Mouse (Mus musculus) MEL (cell line): ENCODE measurements around the gene Hist1h4m. TPM values are rescaled to one million over a fixed set of nuclear protein-coding genes. Genes with fewer than 3 reads are reported as not detected.

Source experiments
- DNase-seq: peaks from one replicate; pipeline ENCODE4 v3.0.0; 2011; ENCODE audit warnings: low read depth, low spot score
- H3K27ac ChIP-seq: 2 replicates; pipeline ENCODE4 v1.5.1; 2012; ENCODE audit warnings: low read depth, mild to moderate bottlenecking, control low read depth, low read length, moderate library complexity; ENCODE audit not compliant: control insufficient read depth
- H3K27me3 ChIP-seq, 2 experiments: fragments of 150-350 bp in 1 of 2; sonication (generic) in 1 of 2; 2 replicates each; pipeline ENCODE4 v1.6.1; 2012; ENCODE audit warnings: low read length in 2 of 2, mild to moderate bottlenecking in 2 of 2, improper control_type of control experiment in 1 of 2, moderate library complexity in 1 of 2; ENCODE audit not compliant: insufficient read depth in 2 of 2, control insufficient read depth in 1 of 2
- H3K36me3 ChIP-seq, 2 experiments: 2 replicates each; pipeline ENCODE4 v1.6.1; 2012 to 2014; ENCODE audit warnings: low read length in 2 of 2, improper control_type of control experiment in 1 of 2, inconsistent platforms in 1 of 2, mild to moderate bottlenecking in 1 of 2; ENCODE audit not compliant: insufficient read depth in 2 of 2, control insufficient read depth in 1 of 2
- H3K4me1 ChIP-seq, 2 experiments: fragments of 150-350 bp in 1 of 2; sonication (generic) in 1 of 2; 2 replicates each; pipeline ENCODE4 v1.6.1; 2012; ENCODE audit warnings: low read length in 2 of 2, improper control_type of control experiment in 1 of 2, mild to moderate bottlenecking in 1 of 2; ENCODE audit not compliant: insufficient read depth in 2 of 2, control insufficient read depth in 1 of 2
- H3K4me3 ChIP-seq, 2 experiments: fragments of 150-350 bp in 1 of 2; sonication (generic) in 1 of 2; 2 replicates each; pipeline ENCODE4 v1.5.1; 2012; ENCODE audit warnings: low read depth in 2 of 2, low read length in 2 of 2, mild to moderate bottlenecking in 2 of 2, moderate library complexity in 2 of 2, control low read depth in 1 of 2, improper control_type of control experiment in 1 of 2; ENCODE audit not compliant: control insufficient read depth in 1 of 2, insufficient read depth in 1 of 2
- H3K79me2 ChIP-seq: 2 replicates; pipeline ENCODE4 v1.6.1; 2012; ENCODE audit warnings: mild to moderate bottlenecking, low read length, moderate library complexity; ENCODE audit not compliant: control insufficient read depth, poor library complexity, insufficient read depth
- H3K9ac ChIP-seq: 2 replicates; pipeline ENCODE4 v1.6.1; 2012; ENCODE audit warnings: low read depth, mild to moderate bottlenecking, control low read depth, low read length, moderate library complexity; ENCODE audit not compliant: control insufficient read depth, poor library complexity, severe bottlenecking
- H3K9me3 ChIP-seq: fragments of 150-350 bp; sonication (generic); replicated peaks from 2 replicates; pipeline ENCODE4 v1.6.1; 2012; ENCODE audit warnings: mild to moderate bottlenecking, low read length, improper control_type of control experiment, moderate library complexity; ENCODE audit not compliant: insufficient read depth
- ELF1 ChIP-seq: IDR thresholded peaks from 2 replicates; pipeline ENCODE4 v1.6.1; 2014; ENCODE audit warnings: low read depth, mild to moderate bottlenecking, inconsistent platforms, low read length, improper control_type of control experiment, moderate library complexity
- EP300 ChIP-seq, 2 experiments: IDR thresholded peaks; 2 replicates each; pipeline ENCODE4 v1.6.1; 2011; ENCODE audit warnings: improper control_type of control experiment in 2 of 2, low read length in 2 of 2, low read depth in 1 of 2, mild to moderate bottlenecking in 1 of 2
- GABPA ChIP-seq: IDR thresholded peaks from 2 replicates; pipeline ENCODE4 v1.6.1; 2012; ENCODE audit warnings: low read depth, mild to moderate bottlenecking, inconsistent platforms, low read length, improper control_type of control experiment, moderate library complexity
- MEF2A ChIP-seq: IDR thresholded peaks from 2 replicates; pipeline ENCODE4 v1.6.1; 2014; ENCODE audit warnings: low read depth, mild to moderate bottlenecking, inconsistent platforms, low read length, improper control_type of control experiment; ENCODE audit not compliant: poor library complexity, insufficient replicate concordance, severe bottlenecking; ENCODE audit errors: extremely low read depth
- MXI1 ChIP-seq: IDR thresholded peaks from 2 replicates; pipeline ENCODE4 v1.6.1; 2011; ENCODE audit warnings: mild to moderate bottlenecking, low read depth, low read length, improper control_type of control experiment
- NELFE ChIP-seq: IDR thresholded peaks from 2 replicates; pipeline ENCODE4 v1.6.1; 2011; ENCODE audit warnings: low read depth, low read length, improper control_type of control experiment
- POLR2A ChIP-seq, 2 experiments: IDR thresholded peaks; 2 replicates each; pipeline ENCODE4 v1.6.1; 2011 to 2012; ENCODE audit warnings: low read length in 2 of 2, mild to moderate bottlenecking in 2 of 2, control low read depth in 1 of 2, improper control_type of control experiment in 1 of 2, low read depth in 1 of 2, moderate library complexity in 1 of 2; ENCODE audit not compliant: control insufficient read depth in 1 of 2, insufficient read depth in 1 of 2, poor library complexity in 1 of 2
- POLR2AphosphoS2 ChIP-seq: IDR thresholded peaks from 2 replicates; pipeline ENCODE4 v1.6.1; 2011; ENCODE audit warnings: low read length, improper control_type of control experiment
- POLR2AphosphoS5 ChIP-seq: IDR thresholded peaks from 2 replicates; pipeline ENCODE4 v1.6.1; 2012; ENCODE audit warnings: low read depth, borderline replicate concordance, mild to moderate bottlenecking, inconsistent platforms, low read length, moderate library complexity, mixed read lengths
- SIN3A ChIP-seq: IDR thresholded peaks from 2 replicates; pipeline ENCODE4 v1.6.1; 2012; ENCODE audit warnings: low read length, improper control_type of control experiment, inconsistent platforms
- SMC3 ChIP-seq: IDR thresholded peaks from 2 replicates; pipeline ENCODE4 v1.6.1; 2011; ENCODE audit warnings: low read depth, low read length, improper control_type of control experiment
- TCF12 ChIP-seq: IDR thresholded peaks from 2 replicates; pipeline ENCODE4 v1.6.1; 2014; ENCODE audit warnings: low read depth, mild to moderate bottlenecking, inconsistent platforms, low read length, improper control_type of control experiment, moderate library complexity
- USF2 ChIP-seq, 2 experiments: IDR thresholded peaks; 2 replicates each; pipeline ENCODE4 v1.6.1; 2011 to 2012; ENCODE audit warnings: improper control_type of control experiment in 2 of 2, low read length in 2 of 2, borderline replicate concordance in 1 of 2, inconsistent platforms in 1 of 2, low read depth in 1 of 2, mild to moderate bottlenecking in 1 of 2; ENCODE audit not compliant: insufficient read depth in 1 of 2
- ZC3H11A ChIP-seq: IDR thresholded peaks from 2 replicates; pipeline ENCODE4 v1.6.1; 2012; ENCODE audit warnings: low read depth, mild to moderate bottlenecking, inconsistent platforms, low read length, improper control_type of control experiment
- ZMIZ1 ChIP-seq: IDR thresholded peaks from 2 replicates; pipeline ENCODE4 v1.6.1; 2012; ENCODE audit warnings: low read depth, mild to moderate bottlenecking, inconsistent platforms, low read length, improper control_type of control experiment, moderate library complexity
- polyA plus RNA-seq, 2 experiments: library from polyadenylated mRNA; stranded (reverse) in 1 of 2; unstranded in 1 of 2; fragments of >175 nt in 1 of 2; fragments of >200 nt in 1 of 2; gene quantifications; 2 replicates each; pipeline versions ENCODE4 v1.2.1 to v1.2.4; 2012; ENCODE audit warnings: low replicate concordance in 2 of 2, low read depth in 1 of 2; ENCODE audit not compliant: insufficient read length in 2 of 2, insufficient read depth in 1 of 2, missing spikeins in 1 of 2
- total RNA-seq: library from RNA; depleted of rRNA; stranded (reverse); fragments of 300-350 nt; gene quantifications from 2 replicates; pipeline ENCODE4 v1.2.3, GENCODE M21; 2012

Gene Hist1h4m
- total and polyA plus RNA-seq, 3 experiments = 27.5 to 49.2 TPM; not detected in 1

- Histone ChIP-seq H3K4me1 (peaks cover 0 to 3% of the 10 kb centered on the region in 2 experiments; a peak in 2 of 4 replicates), H3K36me3 (peaks cover 0 to 37% of the 10 kb centered on the region in 2 experiments; a peak in 2 of 4 replicates), H3K27me3 (no peaks in the 10 kb centered on the region), H3K9ac (peak overlapping the region; percentile 65), H3K4me3 (peak overlapping the region; percentile 8 to 9), H3K9me3 (no peaks in the 10 kb centered on the region), H3K27ac (peak overlapping the region; percentile 93)
- DNase-seq = peak; percentile 71
- no peak for TF ChIP-seq ELF1
- no peak for TF ChIP-seq MEF2A
- TF ChIP-seq ZMIZ1 = no peak
- TF ChIP-seq TCF12 = no peak
- no peak for TF ChIP-seq MXI1
- TF ChIP-seq NELFE = no peak
- no peak for TF ChIP-seq EP300 (IDR thresholded peaks at IDR 0.05; ENCODE audit: low read depth in 1 of 2, low read length in 2 of 2)
- no peak for TF ChIP-seq POLR2AphosphoS2
- no peak for TF ChIP-seq ZC3H11A
- no peak for TF ChIP-seq SMC3
- TF ChIP-seq, all 39 proteins: peak for 0
- peaks cover 7% of the 10 kb centered on the region; the same call in 1 of the 2 replicates for H3K79me2 ChIP-seq
Measured at GRCm38 (mm10) chr13:21784311-21784710, 27.2 kb upstream of the Hist1h4m start.

- Histone ChIP-seq H3K9me3 (no peaks in the 10 kb centered on the region), H3K27me3 (no peaks in the 10 kb centered on the region), H3K79me2 (no peaks in the 10 kb centered on the region; the same call in 1 of the 2 replicates), H3K27ac (peak overlapping the region; percentile 96), H3K36me3 (peaks cover 0 to 43% of the 10 kb centered on the region in 2 experiments; a peak in 2 of 4 replicates), H3K9ac (peak overlapping the region; percentile 69), H3K4me1 (peaks cover 2 to 9% of the 10 kb centered on the region in 2 experiments; a peak in 2 of 4 replicates), H3K4me3 (peak overlapping the region; percentile 16 to 53; a peak in 3 of 4 replicates)
- TF ChIP-seq GABPA = no peak
- no peak for TF ChIP-seq SIN3A
- TF ChIP-seq USF2 (IDR thresholded peaks at IDR 0.05; ENCODE audit: borderline replicate concordance in 1 of 2, insufficient read depth in 1 of 2, low read depth in 1 of 2, low read length in 2 of 2) = no peak
- peak; percentile 90; the same call in 1 of the 2 replicates for TF ChIP-seq POLR2AphosphoS5
- TF ChIP-seq POLR2A (IDR thresholded peaks at IDR 0.05; ENCODE audit: control insufficient read depth in 1 of 2, insufficient read depth in 1 of 2, low read depth in 1 of 2, low read length in 2 of 2, poor library complexity in 1 of 2) = 0 out of 4 replicates have a peak, but pooled peaks of 1 of the 2 experiments have one; percentile 25
- peak; percentile 89 for DNase-seq
Measured at GRCm38 (mm10) chr13:21786189-21786898, 25.2 kb upstream of the Hist1h4m start.
